Mouse (Mus musculus) embryo, embryonic 9.5 days (tissue): ENCODE results near the gene Zfp974.
"Not testable (repeated sequence)": the region's sequence is repeated elsewhere in the genome, so short reads cannot be mapped to it uniquely, and the experiment has no call there.

ENCODE experiments used
- DNase-seq: peaks from one replicate; pipeline ENCODE4 v3.0.0-alpha.2; 2017; ENCODE audit errors: extremely low spot score

Zfp974 gene

DNA sequence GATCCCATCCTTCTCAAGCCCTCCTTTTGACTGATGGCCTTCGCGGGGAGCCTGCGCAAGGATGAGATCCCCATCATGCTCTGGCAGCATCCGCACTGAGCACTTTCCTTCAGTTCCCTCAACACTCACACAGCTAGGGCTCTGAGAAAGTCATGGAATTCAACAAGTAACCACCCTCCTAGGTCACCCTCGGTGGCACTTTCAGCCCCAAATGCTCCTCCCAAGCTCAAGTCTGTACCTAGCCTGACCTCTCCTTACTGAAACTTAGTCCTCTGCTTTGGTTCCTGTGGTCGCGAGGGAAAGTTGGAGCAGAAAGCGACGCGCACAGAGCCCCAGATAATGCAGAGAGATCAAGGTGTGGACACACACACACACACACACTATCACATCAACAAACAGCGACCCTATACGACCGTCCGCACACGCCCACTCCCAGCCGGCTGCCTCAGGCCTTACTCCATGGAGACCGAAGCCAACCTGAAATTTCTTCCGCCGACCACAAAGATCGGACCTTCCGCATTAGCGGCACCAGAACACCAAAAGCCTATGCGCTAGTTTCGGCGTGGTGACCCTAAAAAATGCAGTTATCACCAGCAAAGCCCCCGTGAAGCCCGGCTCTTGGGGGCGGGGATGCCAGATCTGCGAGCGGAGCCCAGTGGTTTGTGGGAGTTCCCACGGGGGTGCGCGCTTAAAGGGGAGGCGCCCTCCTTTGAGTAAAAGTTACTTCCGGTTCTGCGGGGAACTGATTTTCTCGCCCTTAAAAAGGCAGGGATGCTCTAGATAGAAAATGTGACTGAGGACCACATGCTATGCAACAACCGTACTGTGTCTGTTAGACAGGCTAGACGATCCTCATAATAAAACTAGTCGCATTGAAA, at the start of gene Zfp974:
Gene Zfp974, minus strand, starts transcription at position 643 of the 878 bp plus-strand sequence.
- DNase-seq = peak; percentile 77

DNA sequence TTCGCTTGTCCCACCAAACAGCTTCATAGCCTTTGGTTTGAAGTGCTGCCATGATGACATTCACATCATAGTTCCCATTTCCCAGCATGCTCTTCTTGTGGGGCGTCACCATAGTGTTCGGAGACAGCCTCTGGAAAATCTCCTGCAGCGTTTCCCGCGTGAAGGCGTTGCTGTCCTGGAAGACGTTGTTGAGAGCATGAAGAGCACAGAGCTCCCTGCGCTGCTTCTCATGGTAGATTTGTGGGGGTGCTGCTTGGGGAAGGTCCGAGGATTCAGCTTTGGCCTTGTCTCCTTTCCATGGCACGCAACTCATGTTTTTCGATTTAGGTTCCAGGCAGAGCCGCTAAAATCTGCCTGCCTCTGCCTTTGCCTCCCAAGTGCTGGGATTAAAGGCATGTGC, 20.2 kb upstream of the Zfp974 start:
- DNase-seq = not testable (repeated sequence)

- not testable (repeated sequence) for DNase-seq
These were observed 12.6 kb upstream of the Zfp974 start for GRCm38 (mm10) chr7:27941869-27942268.

GRCm38 (mm10) chr7:27933800-27934158, 4.5 kb upstream of the Zfp974 start:
- DNase-seq = not testable (repeated sequence)

DNA sequence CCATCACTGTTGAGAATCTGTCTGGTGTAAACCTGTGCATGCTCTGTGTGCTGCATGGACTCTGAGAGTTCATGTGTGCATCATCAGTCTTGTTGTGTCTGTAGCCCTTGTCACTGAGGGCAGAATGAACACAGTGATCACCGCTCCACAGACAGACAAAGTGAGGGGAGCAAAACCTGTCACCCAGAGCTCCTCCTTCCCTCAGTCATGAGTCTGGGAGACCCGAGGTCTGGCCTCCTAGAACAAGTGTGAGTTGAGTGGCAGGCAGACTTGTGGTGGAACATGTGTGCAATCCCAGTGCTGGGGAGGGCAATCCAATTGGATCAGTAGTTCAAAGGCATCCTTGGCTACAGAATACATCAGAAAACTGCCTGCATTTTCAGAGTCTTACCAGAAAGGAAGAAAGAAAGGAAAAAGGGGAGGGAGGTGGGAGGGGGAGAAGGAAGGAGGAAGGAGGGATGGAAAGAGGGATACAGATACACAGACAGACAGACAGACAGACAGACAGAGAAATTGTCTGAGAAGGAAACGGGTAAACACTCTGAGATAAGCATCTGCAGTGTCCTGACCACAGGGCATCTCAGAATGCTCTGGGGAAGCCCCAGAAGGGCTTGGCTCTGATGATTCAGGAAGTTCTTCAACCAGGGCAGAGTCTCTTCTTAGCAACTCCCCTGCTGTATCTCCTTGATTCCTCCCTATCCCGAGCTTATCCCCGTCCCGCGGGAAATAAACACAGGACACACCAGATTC, 4.0 kb upstream of the Zfp974 start:
- no peak for DNase-seq

DNA sequence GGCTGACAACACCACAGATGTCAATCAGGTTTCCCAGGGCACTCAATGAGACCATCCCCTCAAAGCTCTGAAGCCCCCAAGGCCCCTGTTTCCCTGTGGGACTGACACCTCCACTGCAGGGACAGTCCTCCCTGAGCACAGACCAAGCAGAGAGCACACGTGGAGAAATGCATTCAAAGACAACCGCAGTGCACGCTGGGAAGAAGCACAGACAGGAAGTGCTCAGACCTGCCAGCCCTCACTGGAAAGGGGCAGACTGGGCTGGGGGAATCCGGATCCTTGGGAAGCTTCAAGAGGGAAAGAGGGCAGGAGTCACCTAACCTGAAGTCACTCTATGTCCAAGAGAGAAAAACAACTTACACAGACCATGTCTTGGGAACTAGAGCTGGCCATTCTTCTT, 2.2 kb downstream of the Zfp974 start:
- DNase-seq = not testable (repeated sequence)

DNA sequence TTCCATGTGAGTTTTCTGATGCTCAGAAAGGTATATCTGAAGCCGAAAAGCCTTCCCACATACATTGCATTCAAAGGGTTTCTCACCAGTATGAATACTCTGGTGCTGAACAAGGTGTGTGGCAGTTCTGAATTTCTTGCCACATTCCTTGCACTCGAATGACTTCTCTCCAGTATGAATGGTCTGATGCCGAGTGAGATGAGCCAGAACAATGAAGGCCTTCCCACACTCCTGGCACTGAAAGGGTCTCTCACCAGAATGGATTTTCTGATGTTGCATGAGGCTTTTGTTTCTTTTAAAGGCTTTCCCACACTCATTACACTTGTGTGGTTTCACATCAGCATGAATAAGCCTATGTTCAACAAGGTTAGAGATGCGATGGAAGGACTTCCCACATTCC, 18.3 kb downstream of the Zfp974 start:
- DNase-seq = not testable (repeated sequence)

DNA sequence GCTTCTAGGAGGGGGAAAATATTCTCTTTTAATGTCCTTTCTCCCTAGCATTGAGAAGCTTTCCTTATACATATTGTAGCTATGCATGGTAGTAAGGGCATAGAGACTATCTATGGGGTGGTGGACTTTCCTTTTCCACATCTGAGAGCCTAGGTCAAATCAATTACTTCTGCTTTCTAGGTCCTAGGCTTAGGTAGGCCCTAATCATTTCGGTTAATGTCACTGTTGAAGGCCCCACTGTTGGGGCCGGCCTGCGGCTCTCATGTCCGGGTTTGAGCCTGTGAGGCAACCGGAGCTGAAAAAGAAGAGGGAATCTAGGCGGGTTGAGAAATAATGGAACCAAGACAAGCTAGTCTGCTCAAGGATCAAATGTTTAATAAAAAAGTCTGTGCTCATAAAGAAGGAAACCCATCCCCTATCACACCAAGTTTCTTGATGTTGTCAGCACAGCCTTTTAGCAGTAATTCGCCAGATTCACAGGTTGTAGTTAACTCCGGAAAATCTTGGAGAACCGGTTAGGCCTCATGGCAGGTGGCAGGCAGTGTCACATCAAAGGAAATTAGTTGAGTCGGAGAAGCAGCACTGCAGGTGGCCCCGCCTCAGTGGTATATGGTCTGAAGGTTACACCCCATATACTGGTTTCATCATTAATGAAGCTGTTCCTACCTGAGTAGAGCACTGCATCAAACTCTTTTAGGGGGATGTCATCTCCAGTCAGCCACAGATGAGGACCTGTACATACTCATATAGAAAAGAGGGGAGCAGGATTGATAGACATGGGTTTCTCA, 24.0 kb downstream of the Zfp974 start:
- DNase-seq = no peak

GRCm38 (mm10) chr7:27900601-27901000, 28.7 kb downstream of the Zfp974 start:
- DNase-seq = no peak

- DNase-seq = no peak
These were observed 47.5 kb downstream of the Zfp974 start for GRCm38 (mm10) chr7:27881721-27882120.

- not testable (repeated sequence) for DNase-seq
These were observed 66.7 kb downstream of the Zfp974 start for GRCm38 (mm10) chr7:27862578-27862977.

- DNase-seq = peak; percentile 78
These were observed 68.6 kb downstream of the Zfp974 start for GRCm38 (mm10) chr7:27860396-27861235.

DNA sequence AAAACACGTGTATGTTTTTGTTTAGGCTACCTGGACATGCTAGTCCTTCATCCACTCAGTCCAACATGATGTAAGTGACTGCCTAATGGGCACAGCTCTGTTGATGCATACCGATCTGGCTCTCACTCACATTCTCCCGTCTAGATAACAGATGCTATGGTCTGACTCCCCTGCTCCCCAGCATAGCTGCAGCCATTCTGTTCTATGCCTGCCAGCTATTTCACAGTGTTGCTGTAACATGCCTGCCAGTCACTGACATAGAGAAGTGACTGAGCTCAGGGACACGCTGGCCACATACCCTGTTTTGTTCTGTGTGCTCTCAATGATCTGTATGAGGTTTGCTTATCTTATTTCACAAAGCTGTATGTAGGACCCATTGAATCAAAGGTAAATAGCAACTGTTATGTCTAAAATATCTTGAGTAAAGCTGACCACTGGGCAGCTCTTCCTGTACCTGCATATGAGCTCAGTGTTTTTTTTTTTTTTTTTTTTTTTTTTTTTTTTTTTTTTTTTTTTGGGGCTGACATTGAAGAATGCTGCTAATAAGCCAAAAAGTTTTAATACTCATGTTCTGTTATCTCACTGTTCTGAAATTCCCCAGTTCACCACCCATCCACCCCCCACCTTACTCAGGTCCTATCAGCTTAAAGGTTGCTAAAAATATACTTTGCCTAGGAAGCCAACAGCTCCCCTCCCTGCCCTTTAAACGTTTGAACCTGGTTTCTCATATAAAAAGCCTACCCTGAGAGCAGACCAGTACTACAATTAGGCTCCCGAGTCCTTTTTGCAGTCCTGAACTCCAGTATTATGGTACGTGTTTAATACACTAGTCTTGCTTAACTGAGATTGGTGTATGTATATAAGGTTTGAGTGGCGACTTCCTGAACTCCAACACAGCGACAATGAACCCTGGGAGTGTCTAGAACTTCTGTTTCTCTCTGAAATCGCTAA, 69.7 kb downstream of the Zfp974 start:
- DNase-seq = no peak
